Mouse (Mus musculus) urinary bladder, postnatal 36 days (tissue): Measurements from ENCODE around the gene Pdlim4.

Source experiments
- DNase-seq, 2 experiments: peaks; one replicate each; pipeline ENCODE4 v3.0.0; 2022; ENCODE audit warnings: low spot score in 2 of 2, mixed read lengths in 1 of 2

Pdlim4 gene

GRCm38 (mm10) chr11:54092188-54092587 lies 23.4 kb upstream of the Pdlim4 start:
- DNase-seq, result no peak

GRCm38 (mm10) chr11:54091726-54092125 lies 22.9 kb upstream of the Pdlim4 start:
- no peak for DNase-seq

GRCm38 (mm10) chr11:54090091-54090879 lies 21.5 kb upstream of the Pdlim4 start:
- DNase-seq, result no peak

- DNase-seq, result peak; percentile 73 to 78
Measured at GRCm38 (mm10) chr11:54088947-54089317, 20.1 kb upstream of the Pdlim4 start.

- DNase-seq, result no peak
Measured at GRCm38 (mm10) chr11:54088253-54088946, 19.6 kb upstream of the Pdlim4 start.

- no peak for DNase-seq
Measured at GRCm38 (mm10) chr11:54085816-54086215, 17.0 kb upstream of the Pdlim4 start.

- no peak for DNase-seq
Measured at GRCm38 (mm10) chr11:54084976-54085375, 16.2 kb upstream of the Pdlim4 start.

GRCm38 (mm10) chr11:54082725-54083124 lies 13.9 kb upstream of the Pdlim4 start:
- DNase-seq, result no peak

GRCm38 (mm10) chr11:54080435-54080834 lies 11.6 kb upstream of the Pdlim4 start:
- no peak for DNase-seq

GRCm38 (mm10) chr11:54076101-54076500 lies 7.3 kb upstream of the Pdlim4 start:
- DNase-seq, result no peak

- DNase-seq, result no peak
Measured at GRCm38 (mm10) chr11:54075353-54075752, 6.5 kb upstream of the Pdlim4 start.

GRCm38 (mm10) chr11:54073291-54073690 lies 4.5 kb upstream of the Pdlim4 start:
- DNase-seq, result no peak

- peak in 1 of 2 experiments; percentile 66 for DNase-seq
Measured at GRCm38 (mm10) chr11:54071726-54072445, 3.1 kb upstream of the Pdlim4 start.

- no peak for DNase-seq
Measured at GRCm38 (mm10) chr11:54067996-54068519, 756 bp downstream of the Pdlim4 start.

- DNase-seq, result no peak
Measured at GRCm38 (mm10) chr11:54067318-54067995, 1.4 kb downstream of the Pdlim4 start.

- no peak for DNase-seq
Measured at GRCm38 (mm10) chr11:54066400-54066799, 2.4 kb downstream of the Pdlim4 start.

GRCm38 (mm10) chr11:54065915-54066178 lies 3.0 kb downstream of the Pdlim4 start:
- no peak for DNase-seq

GRCm38 (mm10) chr11:54065106-54065914 lies 3.5 kb downstream of the Pdlim4 start:
- no peak for DNase-seq

GRCm38 (mm10) chr11:54064412-54064978 lies 4.3 kb downstream of the Pdlim4 start:
- DNase-seq, result no peak

GRCm38 (mm10) chr11:54063472-54063775 lies 5.4 kb downstream of the Pdlim4 start:
- DNase-seq, result no peak
